ENCODE assay signal across 8 mouse cellular contexts in the genomic region with DNA sequence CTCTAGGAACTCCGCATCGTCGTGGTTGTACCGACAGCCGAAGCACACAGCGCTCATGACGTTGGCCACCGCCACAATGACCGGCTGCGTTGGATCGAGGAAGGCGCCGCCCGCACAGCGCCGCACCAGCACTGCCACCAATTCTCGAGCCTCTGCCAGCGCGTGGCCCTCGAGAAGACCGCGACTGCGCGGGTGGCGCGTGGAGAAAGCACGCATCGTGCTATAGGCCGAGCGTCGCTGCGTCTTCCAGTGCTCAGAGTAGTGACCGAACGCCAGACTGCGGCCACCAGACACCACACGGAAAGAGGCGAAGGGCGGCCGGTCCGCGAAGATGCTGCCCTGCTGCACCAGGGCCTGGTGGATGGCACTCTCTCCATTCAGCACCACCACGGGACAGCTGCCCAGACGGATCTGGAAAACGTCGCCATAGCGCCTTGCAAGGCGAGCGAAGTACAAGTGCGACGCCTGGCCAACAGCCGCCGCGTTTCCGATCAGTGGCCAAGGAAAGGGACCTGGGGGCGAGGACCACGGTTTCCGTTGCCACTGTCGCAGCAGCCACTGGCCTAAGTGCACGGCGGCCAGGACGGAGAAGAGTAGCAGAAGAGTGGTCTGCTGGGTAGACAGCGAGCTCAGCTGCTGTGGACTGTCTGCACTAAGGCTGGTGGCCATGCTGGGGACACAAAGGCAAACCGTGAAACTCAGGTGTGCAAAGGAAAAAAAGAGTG. TPM values are rescaled to one million over a fixed set of nuclear protein-coding genes. Genes with fewer than 3 reads are reported as not detected.
DNase-seq lines count a peak whose midpoint lies in the region; ATAC-seq and TF ChIP-seq lines count a peak whose summit lies in the region.

No protein-coding gene starts in this region.

- ATAC-seq in forebrain, embryonic 16.5 days: peak; percentile 31
- ATAC-seq in kidney, embryonic 15.5 days (replicated peaks; ENCODE audit: low FRiP score): peak; percentile 27
- 0 out of 2 replicates have a peak, but pooled peaks have one; percentile 5 for ATAC-seq in megakaryocyte progenitor cell, adult 5-6 weeks (replicated peaks; ENCODE audit: poor library complexity)

- no peak for TF ChIP-seq CTCF in liver, adult 2 months (IDR thresholded peaks at IDR 0.05; ENCODE audit: low read depth, low read length)

- no peaks in the 10 kb centered on the region for H3K79me2 ChIP-seq in liver, adult 2 months (ENCODE audit: control insufficient read depth, insufficient read depth, low read length)

- H3K27me3 ChIP-seq in liver, adult 2 months (ENCODE audit: control insufficient read depth, insufficient read depth, low read length): peaks cover 21% of the 10 kb centered on the region
- H3K27me3 ChIP-seq in forebrain, embryonic 16.5 days (replicated peaks; ENCODE audit: control insufficient read depth, insufficient read depth, low read length): peaks cover 38% of the 10 kb centered on the region
- peaks cover 48% of the 10 kb centered on the region for H3K27me3 ChIP-seq in kidney, embryonic 15.5 days

- whole genome bisulfite sequencing in liver, adult 2 months: 2% methylated on average over 63 of the region's 63 CpGs
- WGBS in forebrain, embryonic 16.5 days: under 1% methylated on average over 63 of the region's 63 CpGs
- WGBS in kidney, embryonic 15.5 days: under 1% methylated on average over 63 of the region's 63 CpGs

- H3K36me3 ChIP-seq in liver, adult 2 months (ENCODE audit: control insufficient read depth, insufficient read depth, low read length): no peaks in the 10 kb centered on the region
- no peaks in the 10 kb centered on the region for H3K36me3 ChIP-seq in forebrain, embryonic 16.5 days (ENCODE audit: control insufficient read depth, insufficient read depth)
- H3K36me3 ChIP-seq in kidney, embryonic 15.5 days: no peaks in the 10 kb centered on the region

- peak overlapping the region; percentile 90 for H3K4me2 ChIP-seq in forebrain, embryonic 16.5 days (ENCODE audit: low read length)
- peak overlapping the region; percentile 84 for H3K4me2 ChIP-seq in kidney, embryonic 15.5 days

- H3K9me3 ChIP-seq in forebrain, embryonic 16.5 days (ENCODE audit: control insufficient read depth, low read length): 0 out of 2 replicates have a peak, but pooled peaks cover 2% of the 10 kb centered on the region
- H3K9me3 ChIP-seq in kidney, embryonic 15.5 days (replicated peaks): no peaks in the 10 kb centered on the region

- H3K4me1 ChIP-seq in liver, adult 2 months (ENCODE audit: control insufficient read depth, insufficient read depth, low read length): peaks cover 3% of the 10 kb centered on the region; the same call in 1 of the 2 replicates
- H3K4me1 ChIP-seq in forebrain, embryonic 16.5 days (replicated peaks; ENCODE audit: control insufficient read depth, insufficient read depth, low read length): peaks cover 34% of the 10 kb centered on the region
- peaks cover 46% of the 10 kb centered on the region for H3K4me1 ChIP-seq in kidney, embryonic 15.5 days

- no peak for DNase-seq in liver, adult 2 months (ENCODE audit: extremely low read depth, low read depth, low spot score)
- no peak for DNase-seq in liver
- peak; percentile 56 to 61 for DNase-seq in adrenal gland, postnatal 36 days
- peak; percentile 63 for DNase-seq in testis, postnatal 10 days (ENCODE audit: low spot score)
- DNase-seq in layer of hippocampus, adult 11-12 months (ENCODE audit: low spot score): no peak

- H3K27ac ChIP-seq in liver, adult 2 months (replicated peaks; ENCODE audit: insufficient read depth, low read depth, low read length): no peak overlapping the region
- H3K27ac ChIP-seq in forebrain, embryonic 16.5 days (ENCODE audit: low read length): no peak overlapping the region
- H3K27ac ChIP-seq in kidney, embryonic 15.5 days: peak overlapping the region; percentile 75

- 0 out of 2 replicates have a peak overlapping the region, but pooled peaks have one; percentile 23 for H3K9ac ChIP-seq in liver, adult 2 months (ENCODE audit: low read depth, low read length)
- H3K9ac ChIP-seq in forebrain, embryonic 16.5 days (replicated peaks; ENCODE audit: low read depth, low read length): peak overlapping the region; percentile 44
- H3K9ac ChIP-seq in kidney, embryonic 15.5 days: peak overlapping the region; percentile 40

- peak overlapping the region; percentile 39 for H3K4me3 ChIP-seq in liver, adult 2 months (ENCODE audit: insufficient read depth, low read depth, low read length)
- peak overlapping the region; percentile 49 for H3K4me3 ChIP-seq in forebrain, embryonic 16.5 days (replicated peaks; ENCODE audit: low read length)
- peak overlapping the region; percentile 50 for H3K4me3 ChIP-seq in kidney, embryonic 15.5 days (replicated peaks)

- no peak for TF ChIP-seq POLR2A in liver, adult 2 months (IDR thresholded peaks at IDR 0.05; ENCODE audit: extremely low read depth, insufficient read depth, low read length)

RNA-seq across cellular contexts. Expression of a gene that starts 1.1 kb away (rescaled TPM):
- 0.37 and 0.81 TPM in 2 replicates for total RNA-seq in liver, adult 2 months (2014; rRNA removed)
- polyA plus RNA-seq in liver, adult 2 months (2012; rRNA removed): 0.16 and 0.34 TPM in 2 replicates
- total RNA-seq in adrenal gland, postnatal 36 days (2021): 10 to 100 TPM; 33.9 to 38.1 TPM
- 4.4 and 7.2 TPM in 2 replicates for polyA plus RNA-seq in forebrain, embryonic 16.5 days (2015; fragmentation: Nextera tagmentation; extraction: Ambion mirVana)
- polyA plus RNA-seq in kidney, embryonic 15.5 days (2015; fragmentation: Nextera tagmentation; extraction: Ambion mirVana): 16.5 and 17.2 TPM in 2 replicates
- total RNA-seq in megakaryocyte progenitor cell, adult 5-6 weeks (2015): 0.10 TPM in 1 of 2 replicates, not detected in the other
- 0.07 TPM in 1 of 2 replicates, not detected in the other for total RNA-seq in megakaryocyte progenitor cell, adult 5-6 weeks (2017)

Comparison
In these comparisons a context has a peak if more than half of its experiments do, and no peak if none do; other contexts are left out.
1. DNase-seq: peak in adrenal gland, postnatal 36 days (2 of 2) and testis, postnatal 10 days (single experiment); none in liver, adult 2 months (single experiment), liver (single experiment) and layer of hippocampus, adult 11-12 months (single experiment).
2. RNA of a gene that starts 1.1 kb away (total RNA-seq): 33.9 to 38.1 TPM in adrenal gland, postnatal 36 days; 0.37 to 0.81 TPM in liver, adult 2 months and 0.07 to 0.10 TPM in megakaryocyte progenitor cell, adult 5-6 weeks; every median in the first group is over 10 times any median in the second.
3. Peak in every context shown above with its lines, with median percentiles within 50 percentile points of each other: H3K4me3 ChIP-seq, H3K9ac ChIP-seq and ATAC-seq.